Mouse (Mus musculus) lung, postnatal 4 days (tissue): ENCODE measurements around the gene Slc26a11.
A peak's percentile ranks its signal among the peaks of the same experiment; 100 is the strongest.

Experiments
- DNase-seq, 2 experiments: peaks; one replicate each; pipeline ENCODE4 v3.0.0; 2021

Slc26a11 gene

GRCm38 (mm10) chr11:119402501-119403160 is 47.3 kb downstream of the Slc26a11 start:
- DNase-seq = no peak

DNA sequence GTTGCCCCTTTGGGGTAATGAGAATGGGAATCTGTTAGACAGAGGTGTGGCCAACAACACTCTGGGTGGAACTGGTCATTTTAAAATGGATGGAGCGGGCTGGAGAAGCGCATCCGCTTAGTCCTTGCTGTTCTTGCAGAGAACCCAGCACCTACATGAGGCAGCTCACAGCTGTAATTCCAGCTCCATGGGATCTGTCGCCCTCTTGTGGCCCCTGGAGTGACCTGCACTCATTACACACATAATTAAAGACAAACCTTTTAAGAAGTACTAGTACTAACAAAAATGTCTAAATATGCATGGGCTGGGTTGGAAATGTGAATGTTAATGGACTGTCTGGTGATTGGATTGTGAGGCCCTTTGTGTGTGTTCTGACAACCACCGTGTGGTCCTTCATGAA is 49.3 kb downstream of the Slc26a11 start:
- DNase-seq = peak in 1 of 2 experiments; percentile 59

DNA sequence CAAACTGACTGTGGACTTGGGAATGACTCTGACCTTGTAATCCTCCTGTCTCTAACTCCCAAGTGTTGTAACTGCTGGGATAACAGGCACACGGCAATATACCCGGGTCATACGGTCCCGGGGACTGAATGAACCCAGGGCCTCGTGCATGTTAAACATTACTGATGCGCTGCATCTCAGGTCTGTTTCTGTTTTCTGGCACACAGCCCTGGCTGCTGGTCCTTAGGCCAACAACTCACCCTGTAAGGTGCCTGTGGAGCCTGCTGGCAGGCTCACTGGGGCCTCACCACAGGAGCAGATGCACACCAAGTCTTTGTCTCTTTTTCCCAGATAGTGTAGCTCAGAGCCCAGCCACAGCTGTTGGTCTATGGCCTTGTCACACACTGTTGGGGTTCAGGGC is 52.0 kb downstream of the Slc26a11 start:
- DNase-seq = no peak

GRCm38 (mm10) chr11:119407977-119408376 is 52.6 kb downstream of the Slc26a11 start:
- no peak for DNase-seq

GRCm38 (mm10) chr11:119419327-119420118 is 64.2 kb downstream of the Slc26a11 start:
- DNase-seq = no peak

DNA sequence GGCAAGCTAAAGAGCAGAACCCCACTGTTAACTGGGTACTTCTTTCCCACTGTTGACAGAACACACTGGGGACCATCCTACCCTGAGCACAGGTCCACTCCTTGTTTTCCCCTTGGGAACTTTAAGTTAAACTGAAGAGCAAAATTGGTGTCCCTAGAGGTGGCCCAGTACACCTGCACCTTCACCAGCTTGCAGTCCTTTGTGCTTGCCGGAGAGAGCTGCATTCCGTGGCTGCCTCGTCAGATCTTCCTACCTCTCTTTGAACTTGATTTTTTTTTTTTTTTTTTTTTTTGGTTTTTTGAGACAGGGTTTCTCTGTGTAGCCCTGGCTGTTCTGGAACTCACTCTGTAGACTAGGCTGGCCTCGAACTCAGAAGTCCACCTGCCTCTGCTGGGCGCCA is 65.1 kb downstream of the Slc26a11 start:
- DNase-seq = no peak

- peak; percentile 13 to 71 for DNase-seq
Measured at GRCm38 (mm10) chr11:119427431-119427830, 72.1 kb downstream of the Slc26a11 start.

GRCm38 (mm10) chr11:119427986-119428385 is 72.6 kb downstream of the Slc26a11 start:
- no peak for DNase-seq

DNA sequence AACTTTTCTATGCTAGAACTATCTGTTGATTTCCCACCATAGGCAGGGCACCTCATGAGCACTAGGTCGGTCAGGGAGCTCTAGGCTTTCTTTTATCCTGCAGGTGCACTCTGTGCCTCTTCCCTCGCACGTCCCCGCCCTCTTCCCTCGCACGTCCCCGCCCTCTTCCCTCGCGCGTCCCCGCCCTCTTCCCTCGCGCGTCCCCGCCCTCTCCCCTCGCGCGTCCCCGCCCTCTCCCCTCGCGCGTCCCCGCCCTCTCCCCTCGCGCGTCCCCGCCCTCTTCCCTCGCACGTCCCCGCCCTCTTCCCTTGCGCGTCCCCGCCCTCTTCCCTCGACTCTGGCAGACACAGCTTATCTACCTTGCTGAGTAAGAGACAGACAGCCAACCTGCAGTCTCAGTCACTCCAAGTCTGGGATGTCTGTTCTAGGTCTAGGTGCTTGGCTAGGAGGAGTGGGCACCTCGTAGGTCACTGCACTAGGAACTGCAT is 73.3 kb downstream of the Slc26a11 start:
- DNase-seq = peak; percentile 67 to 77
